Mouse (Mus musculus): ENCODE measurements around the gene Nkx1-1. TPM values are rescaled to one million over a fixed set of nuclear protein-coding genes. Genes with fewer than 3 reads are reported as not detected.

The Nkx1-1 gene
- polyA plus RNA-seq, 1 experiment: not detected

GRCm38 (mm10) chr5:33434141-33434780 lies 485 bp upstream of the Nkx1-1 start:
- Histone ChIP-seq H3K4me1 (ENCODE audit: control insufficient read depth, insufficient read depth, insufficient read length) (peaks cover 12% of the 10 kb centered on the region), H3K27ac (ENCODE audit: insufficient read depth, low read length) (no peak overlapping the region), H3K27me3 (ENCODE audit: control insufficient read depth, insufficient read depth, low read length) (peaks cover 43% of the 10 kb centered on the region), H3K4me3 (ENCODE audit: extremely low read depth, insufficient read depth, insufficient read length) (no peak overlapping the region), H3K36me3 (ENCODE audit: control insufficient read depth, insufficient read depth, low read length) (no peaks in the 10 kb centered on the region)
- 2% methylated on average over 55 of the region's 60 CpGs for WGBS
- TF ChIP-seq CTCF (IDR thresholded peaks at IDR 0.05; ENCODE audit: extremely low read depth, insufficient read depth, insufficient read length, insufficient replicate concordance) (no peak), POLR2A (IDR thresholded peaks at IDR 0.05; ENCODE audit: low read depth, low read length) (no peak)
- no peak for DNase-seq (ENCODE audit: low read depth in 1 of 2, low spot score in 2 of 2)

- H3K4me3 ChIP-seq (ENCODE audit: extremely low read depth, insufficient read depth, insufficient read length): no peak overlapping the region
- 4% methylated on average over 39 of the region's 39 CpGs for WGBS
- peaks cover 12% of the 10 kb centered on the region for H3K4me1 ChIP-seq (ENCODE audit: control insufficient read depth, insufficient read depth, insufficient read length)
- H3K27me3 ChIP-seq (ENCODE audit: control insufficient read depth, insufficient read depth, low read length): peaks cover 43% of the 10 kb centered on the region
- DNase-seq (ENCODE audit: low read depth in 1 of 2, low spot score in 2 of 2): no peak
- H3K36me3 ChIP-seq (ENCODE audit: control insufficient read depth, insufficient read depth, low read length): no peaks in the 10 kb centered on the region
- H3K27ac ChIP-seq (ENCODE audit: insufficient read depth, low read length): no peak overlapping the region
- no peak for TF ChIP-seq POLR2A (IDR thresholded peaks at IDR 0.05; ENCODE audit: low read depth, low read length)
- TF ChIP-seq CTCF (IDR thresholded peaks at IDR 0.05; ENCODE audit: extremely low read depth, insufficient read depth, insufficient read length, insufficient replicate concordance): no peak
These were observed 1.5 kb downstream of the Nkx1-1 start for GRCm38 (mm10) chr5:33432057-33432935.

- Histone ChIP-seq H3K4me3 (ENCODE audit: extremely low read depth, insufficient read depth, insufficient read length) (no peak overlapping the region), H3K27ac (ENCODE audit: insufficient read depth, low read length) (no peak overlapping the region), H3K36me3 (ENCODE audit: control insufficient read depth, insufficient read depth, low read length) (no peaks in the 10 kb centered on the region), H3K4me1 (ENCODE audit: control insufficient read depth, insufficient read depth, insufficient read length) (peaks cover 12% of the 10 kb centered on the region), H3K27me3 (ENCODE audit: control insufficient read depth, insufficient read depth, low read length) (peaks cover 43% of the 10 kb centered on the region)
- no peak for DNase-seq (ENCODE audit: low read depth in 1 of 2, low spot score in 2 of 2)
- TF ChIP-seq CTCF (IDR thresholded peaks at IDR 0.05; ENCODE audit: extremely low read depth, insufficient read depth, insufficient read length, insufficient replicate concordance) (no peak), POLR2A (IDR thresholded peaks at IDR 0.05; ENCODE audit: low read depth, low read length) (no peak)
- 3% methylated on average over 77 of the region's 77 CpGs for WGBS
These were observed 2.4 kb downstream of the Nkx1-1 start for GRCm38 (mm10) chr5:33431173-33432005.

- Histone ChIP-seq H3K27ac (ENCODE audit: insufficient read depth, low read length) (no peak overlapping the region), H3K4me3 (ENCODE audit: extremely low read depth, insufficient read depth, insufficient read length) (no peak overlapping the region), H3K4me1 (ENCODE audit: control insufficient read depth, insufficient read depth, insufficient read length) (peaks cover 12% of the 10 kb centered on the region), H3K36me3 (ENCODE audit: control insufficient read depth, insufficient read depth, low read length) (no peaks in the 10 kb centered on the region), H3K27me3 (ENCODE audit: control insufficient read depth, insufficient read depth, low read length) (peaks cover 43% of the 10 kb centered on the region)
- no peak for DNase-seq (ENCODE audit: low read depth in 1 of 2, low spot score in 2 of 2)
- TF ChIP-seq POLR2A (IDR thresholded peaks at IDR 0.05; ENCODE audit: low read depth, low read length): no peak
- no peak for TF ChIP-seq CTCF (IDR thresholded peaks at IDR 0.05; ENCODE audit: extremely low read depth, insufficient read depth, insufficient read length, insufficient replicate concordance)
- 5% methylated on average over 64 of the region's 64 CpGs for WGBS
These were observed 3.1 kb downstream of the Nkx1-1 start for GRCm38 (mm10) chr5:33430511-33431172.

GRCm38 (mm10) chr5:33430106-33430505 lies 3.7 kb downstream of the Nkx1-1 start:
- H3K27me3 ChIP-seq (ENCODE audit: control insufficient read depth, insufficient read depth, low read length): peaks cover 42% of the 10 kb centered on the region
- 17% methylated on average over 16 of the region's 16 CpGs for WGBS

GRCm38 (mm10) chr5:33427461-33427860 lies 6.3 kb downstream of the Nkx1-1 start:
- no peak for TF ChIP-seq CTCF (IDR thresholded peaks at IDR 0.05; ENCODE audit: extremely low read depth, insufficient read depth, insufficient read length, insufficient replicate concordance)
- TF ChIP-seq POLR2A (IDR thresholded peaks at IDR 0.05; ENCODE audit: low read depth, low read length): no peak
- no peak overlapping the region for H3K4me3 ChIP-seq (ENCODE audit: extremely low read depth, insufficient read depth, insufficient read length)
- no peak overlapping the region for H3K27ac ChIP-seq (ENCODE audit: insufficient read depth, low read length)
- peaks cover 3% of the 10 kb centered on the region; the same call in 1 of the 2 replicates for H3K4me1 ChIP-seq (ENCODE audit: control insufficient read depth, insufficient read depth, insufficient read length)
- H3K36me3 ChIP-seq (ENCODE audit: control insufficient read depth, insufficient read depth, low read length): no peaks in the 10 kb centered on the region
- DNase-seq (ENCODE audit: low read depth in 1 of 2, low spot score in 2 of 2): no peak
- H3K27me3 ChIP-seq (ENCODE audit: control insufficient read depth, insufficient read depth, low read length): peaks cover 22% of the 10 kb centered on the region

More at GRCm38 (mm10) chr5:33430106-33430505, 3.7 kb downstream of the Nkx1-1 start:
- Histone ChIP-seq H3K27ac (ENCODE audit: insufficient read depth, low read length) (no peak overlapping the region), H3K36me3 (ENCODE audit: control insufficient read depth, insufficient read depth, low read length) (no peaks in the 10 kb centered on the region), H3K4me1 (ENCODE audit: control insufficient read depth, insufficient read depth, insufficient read length) (peaks cover 12% of the 10 kb centered on the region), H3K4me3 (ENCODE audit: extremely low read depth, insufficient read depth, insufficient read length) (no peak overlapping the region)
- TF ChIP-seq POLR2A (IDR thresholded peaks at IDR 0.05; ENCODE audit: low read depth, low read length) (no peak), CTCF (IDR thresholded peaks at IDR 0.05; ENCODE audit: extremely low read depth, insufficient read depth, insufficient read length, insufficient replicate concordance) (no peak)
- DNase-seq (ENCODE audit: low read depth in 1 of 2, low spot score in 2 of 2): no peak

Measured in spleen, adult 2 months (tissue).